Mouse (Mus musculus): ENCODE data around the gene Gpc1.

DNA sequence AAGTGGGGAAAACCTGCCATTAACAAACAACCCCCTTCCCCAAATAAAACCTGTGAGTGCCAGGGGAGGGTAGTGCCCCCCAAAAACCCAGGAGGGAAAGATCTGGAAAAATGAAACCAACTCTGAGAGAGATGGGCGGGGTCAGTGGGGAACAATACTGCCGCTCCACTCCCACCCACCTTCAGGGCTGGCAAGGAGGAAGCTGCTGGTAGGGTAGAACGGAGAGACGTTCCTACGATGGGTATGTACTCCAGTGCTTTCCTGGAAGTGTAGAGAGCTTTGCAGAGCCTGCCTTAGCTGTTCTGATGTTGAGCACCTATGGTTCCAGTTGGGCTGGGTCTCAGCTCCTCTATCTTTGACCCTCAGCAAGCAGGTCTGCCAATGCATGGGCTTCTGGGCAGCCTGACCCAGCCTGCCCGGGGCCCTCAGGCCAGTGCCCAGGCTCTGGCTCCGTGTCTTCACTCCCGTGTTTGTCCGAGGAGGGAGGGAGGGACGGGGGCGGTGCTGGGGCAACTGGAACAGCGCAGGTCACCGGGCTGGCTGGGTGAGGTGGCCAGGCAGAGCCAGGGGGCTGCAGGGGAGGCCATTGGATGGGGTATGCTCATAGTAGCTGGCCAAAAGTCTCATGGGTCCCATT is 18.6 kb downstream of the Gpc1 start:
- TF ChIP-seq MAFK (IDR thresholded peaks at IDR 0.05; ENCODE audit: insufficient read depth, low read depth, low read length) (no peak), HCFC1 (IDR thresholded peaks at IDR 0.05; ENCODE audit: borderline replicate concordance, insufficient read depth, low read length) (no peak)
